Comparison of ENCODE assay signal across 8 mouse cellular contexts in genomic region chr8:56550558-56551360, GRCm38 (mm10). TPM values are rescaled to one million over a fixed set of nuclear protein-coding genes. Genes with fewer than 3 reads are reported as not detected.
A peak's percentile ranks its signal among the peaks of the same experiment; 100 is the strongest.
DNase-seq lines count a peak whose midpoint lies in the region; ATAC-seq lines count a peak whose summit lies in the region.

Cep44 (minus strand) TSS chr8:56551047.
Fbxo8 (plus strand) TSS chr8:56551090.

- H3K4me2 ChIP-seq in intestine, embryonic 14.5 days (ENCODE audit: low read length) = peak within 1 kb of the TSS; percentile 76

- no peaks in the 10 kb centered on the region for H3K27me3 ChIP-seq in intestine, embryonic 14.5 days (replicated peaks; ENCODE audit: control insufficient read depth, insufficient read depth, low read length)

- H3K4me3 ChIP-seq in intestine, embryonic 14.5 days (ENCODE audit: low read depth, low read length) = peak within 1 kb of the TSS; percentile 98

- peak within 1 kb of the TSS; percentile 87 for H3K9ac ChIP-seq in intestine, embryonic 14.5 days (ENCODE audit: low read length)

- peak; percentile 93 for ATAC-seq in intestine, embryonic 14.5 days (replicated peaks; ENCODE audit: low FRiP score, low TSS enrichment, low read depth)

- peaks cover 14% of the 10 kb centered on the region for H3K4me1 ChIP-seq in intestine, embryonic 14.5 days (replicated peaks; ENCODE audit: control insufficient read depth, insufficient read depth, low read length)

- 0 out of 2 replicates have a peak, but pooled peaks cover 2% of the 10 kb centered on the region for H3K36me3 ChIP-seq in intestine, embryonic 14.5 days (ENCODE audit: control insufficient read depth, insufficient read depth, low read length)

- no peaks in the 10 kb centered on the region for H3K9me3 ChIP-seq in intestine, embryonic 14.5 days (ENCODE audit: control insufficient read depth, low read length)

- under 1% methylated on average over 53 of the region's 53 CpGs for whole genome bisulfite sequencing in intestine, embryonic 14.5 days

- peak; percentile 64 to 76 for DNase-seq in adrenal gland, adult 18-20 months (ENCODE audit: low spot score in 2 of 2)
- DNase-seq in embryo, embryonic 11 days = peak; percentile 95
- DNase-seq in gastrocnemius, postnatal 25 days = peak; percentile 73
- DNase-seq in intestine, embryonic 14.5 days (ENCODE audit: low spot score) = peak; percentile 92
- DNase-seq in left cerebral cortex, postnatal 14 days (ENCODE audit: low spot score in 2 of 2) = peak; percentile 85
- DNase-seq in mesoderm, embryonic 11.5 days (ENCODE audit: low read depth, low spot score) = peak; percentile 77
- peak; percentile 75 to 81 for DNase-seq in right cerebral cortex, postnatal 36 days (ENCODE audit: low spot score in 2 of 2)
- DNase-seq in yolk sac, embryonic 10.5 days (ENCODE audit: low spot score) = peak; percentile 89

- peak within 1 kb of the TSS; percentile 78 for H3K27ac ChIP-seq in intestine, embryonic 14.5 days (ENCODE audit: low read depth)

- intact Hi-C loops in left cerebral cortex, postnatal 14 days (cut with DNase I) = no loop called here

RNA-seq across cellular contexts. Expression of gene Cep44, which starts in this region (rescaled TPM):
- total RNA-seq in adrenal gland, adult 18-20 months (2021) = 10 to 100 TPM; 13.4 to 22.6 TPM
- 1 to 10 TPM; 7.2 to 8.2 TPM for total RNA-seq in gastrocnemius, postnatal 25 days (2021)
- 31.7 and 35.7 TPM in 2 replicates for polyA plus RNA-seq in intestine, embryonic 14.5 days (2014; fragmentation: Nextera tagmentation; extraction: Ambion mirVana)
- total RNA-seq in left cerebral cortex, postnatal 14 days (2021) = 10 to 100 TPM; 19.8 to 24.6 TPM

RNA-seq across cellular contexts. Expression of gene Fbxo8, which starts in this region (rescaled TPM):
- 10 to 100 TPM; 46.7 to 47.0 TPM for total RNA-seq in adrenal gland, adult 18-20 months (2021)
- total RNA-seq in gastrocnemius, postnatal 25 days (2021) = 10 to 100 TPM; 19.9 to 20.1 TPM
- polyA plus RNA-seq in intestine, embryonic 14.5 days (2014; fragmentation: Nextera tagmentation; extraction: Ambion mirVana) = 35.1 and 37.4 TPM in 2 replicates
- 10 to 100 TPM; 32.1 to 35.9 TPM for total RNA-seq in left cerebral cortex, postnatal 14 days (2021)

Comparison
In these comparisons a context has a peak if more than half of its experiments do, and no peak if none do; other contexts are left out.
1. Peak in every context shown above with its lines: DNase-seq, ATAC-seq, H3K4me3 ChIP-seq and H3K27ac ChIP-seq.